Mouse (Mus musculus) splenic B cell, adult 2 months (primary cell): ENCODE data around the gene Ccdc117.

ENCODE experiments used
- DNase-seq: peaks from one replicate; pipeline ENCODE4 v3.0.0-alpha.2; 2011; ENCODE audit warnings: low read depth, low spot score
- H3K27me3 ChIP-seq: 2 replicates; pipeline ENCODE4 v1.6.1; 2012; ENCODE audit warnings: mild to moderate bottlenecking, low read length, moderate library complexity, mixed read lengths; ENCODE audit not compliant: control insufficient read depth, poor library complexity, insufficient read depth, severe bottlenecking
- H3K36me3 ChIP-seq: 2 replicates; pipeline ENCODE4 v1.6.1; 2012; ENCODE audit warnings: mild to moderate bottlenecking, low read length, moderate library complexity, mixed read lengths; ENCODE audit not compliant: control insufficient read depth, poor library complexity, insufficient read depth, severe bottlenecking

Gene Ccdc117

GRCm38 (mm10) chr11:5509215-5510098 lies 32.5 kb downstream of the Ccdc117 start:
- Histone ChIP-seq H3K36me3 (no peaks in the 10 kb centered on the region), H3K27me3 (no peaks in the 10 kb centered on the region)
- peak; percentile 51 for DNase-seq

GRCm38 (mm10) chr11:5505856-5506575 lies 36.0 kb downstream of the Ccdc117 start:
- DNase-seq, result no peak
- no peaks in the 10 kb centered on the region for H3K36me3 ChIP-seq
- no peaks in the 10 kb centered on the region for H3K27me3 ChIP-seq

- DNase-seq, result no peak
- H3K27me3 ChIP-seq, result no peaks in the 10 kb centered on the region
- H3K36me3 ChIP-seq, result no peaks in the 10 kb centered on the region
Observed at GRCm38 (mm10) chr11:5502351-5503051, 39.5 kb downstream of the Ccdc117 start.

- Histone ChIP-seq H3K36me3 (no peaks in the 10 kb centered on the region), H3K27me3 (no peaks in the 10 kb centered on the region)
- DNase-seq, result no peak
Observed at GRCm38 (mm10) chr11:5500903-5501741, 40.9 kb downstream of the Ccdc117 start.

GRCm38 (mm10) chr11:5499961-5500644 lies 41.9 kb downstream of the Ccdc117 start:
- Histone ChIP-seq H3K27me3 (no peaks in the 10 kb centered on the region), H3K36me3 (no peaks in the 10 kb centered on the region)
- DNase-seq, result peak; percentile 48

GRCm38 (mm10) chr11:5498931-5499661 lies 42.9 kb downstream of the Ccdc117 start:
- Histone ChIP-seq H3K36me3 (no peaks in the 10 kb centered on the region), H3K27me3 (no peaks in the 10 kb centered on the region)
- DNase-seq, result no peak

GRCm38 (mm10) chr11:5498422-5498821 lies 43.6 kb downstream of the Ccdc117 start:
- no peak for DNase-seq
- no peaks in the 10 kb centered on the region for H3K27me3 ChIP-seq
- H3K36me3 ChIP-seq, result no peaks in the 10 kb centered on the region

GRCm38 (mm10) chr11:5496559-5497248 lies 45.3 kb downstream of the Ccdc117 start:
- Histone ChIP-seq H3K27me3 (no peaks in the 10 kb centered on the region), H3K36me3 (no peaks in the 10 kb centered on the region)
- DNase-seq, result no peak

- Histone ChIP-seq H3K27me3 (no peaks in the 10 kb centered on the region), H3K36me3 (no peaks in the 10 kb centered on the region)
- no peak for DNase-seq
Observed at GRCm38 (mm10) chr11:5495906-5496305, 46.1 kb downstream of the Ccdc117 start.

GRCm38 (mm10) chr11:5495286-5495832 lies 46.6 kb downstream of the Ccdc117 start:
- H3K27me3 ChIP-seq, result no peaks in the 10 kb centered on the region
- H3K36me3 ChIP-seq, result no peaks in the 10 kb centered on the region
- DNase-seq, result no peak

GRCm38 (mm10) chr11:5493869-5494268 lies 48.1 kb downstream of the Ccdc117 start:
- Histone ChIP-seq H3K27me3 (no peaks in the 10 kb centered on the region), H3K36me3 (no peaks in the 10 kb centered on the region)
- DNase-seq, result no peak

GRCm38 (mm10) chr11:5491912-5492311 lies 50.1 kb downstream of the Ccdc117 start:
- Histone ChIP-seq H3K27me3 (no peaks in the 10 kb centered on the region), H3K36me3 (no peaks in the 10 kb centered on the region)
- DNase-seq, result no peak
